Mouse (Mus musculus) testis, postnatal 10 days (tissue): ENCODE data around the gene Cdcp1.

Experiments
- DNase-seq: peaks from one replicate; pipeline ENCODE4 v3.0.0; 2021; ENCODE audit warnings: low spot score

Cdcp1 gene

GRCm38 (mm10) chr9:123150241-123151020 lies 65.4 kb downstream of the Cdcp1 start, which contains the start of gene Clec3b:
TSS of gene Clec3b (plus strand) at chr9:123150946.
- peak; percentile 61 for DNase-seq

DNA sequence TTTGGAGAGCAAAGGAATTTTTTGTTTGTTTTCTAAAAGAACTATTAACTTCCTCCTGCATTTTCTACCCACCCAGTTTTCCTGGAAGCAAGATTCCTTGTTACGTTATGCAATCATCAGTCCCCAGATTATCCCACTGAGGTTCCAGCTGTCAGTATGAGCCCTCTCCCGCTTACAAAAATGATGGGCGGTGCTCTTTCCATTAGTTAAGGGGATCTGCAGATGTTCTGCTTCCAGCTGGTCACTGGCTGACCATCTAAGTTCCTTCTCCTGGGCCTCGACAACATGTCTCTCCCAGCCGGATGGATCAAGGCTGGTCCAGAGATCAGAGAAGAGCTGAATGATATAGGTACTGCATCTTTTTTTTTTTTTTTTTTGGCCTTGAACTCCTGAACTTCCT lies 67.4 kb downstream of the Cdcp1 start:
- no peak for DNase-seq

DNA sequence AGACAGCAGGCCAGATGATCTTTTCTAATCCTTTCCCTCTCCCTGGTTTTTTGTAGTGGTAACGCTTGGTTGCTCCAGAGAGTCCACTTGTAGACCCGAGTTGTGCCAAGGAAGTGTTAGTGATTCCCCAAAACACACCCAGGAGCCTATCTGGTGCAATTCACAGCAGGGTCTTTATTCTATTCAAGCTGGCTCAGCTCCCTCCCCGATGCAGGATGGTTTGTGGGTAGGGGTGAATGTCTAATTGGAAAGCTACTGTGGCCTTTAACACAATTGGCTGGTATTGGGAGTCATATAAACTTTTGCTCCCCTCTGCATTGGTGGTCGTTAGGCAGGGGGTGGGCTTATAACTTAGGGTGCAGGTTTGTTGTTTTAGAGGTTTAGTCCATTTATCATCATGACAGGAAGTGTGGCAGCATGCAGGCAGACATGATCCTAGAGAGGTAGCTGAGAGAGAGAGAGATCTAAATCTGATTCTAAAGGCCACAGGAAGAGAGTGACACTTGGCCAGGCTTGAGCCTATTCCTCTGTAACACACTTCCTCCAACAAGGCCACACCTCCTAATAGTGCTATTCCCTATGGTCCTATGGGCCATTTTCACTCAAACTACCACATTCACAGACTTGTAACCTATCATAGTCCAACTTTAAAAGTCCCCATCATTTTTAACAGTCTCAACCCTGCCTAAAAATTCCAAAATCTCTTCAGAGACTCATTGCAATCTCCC lies 75.8 kb downstream of the Cdcp1 start:
- DNase-seq, result no peak

DNA sequence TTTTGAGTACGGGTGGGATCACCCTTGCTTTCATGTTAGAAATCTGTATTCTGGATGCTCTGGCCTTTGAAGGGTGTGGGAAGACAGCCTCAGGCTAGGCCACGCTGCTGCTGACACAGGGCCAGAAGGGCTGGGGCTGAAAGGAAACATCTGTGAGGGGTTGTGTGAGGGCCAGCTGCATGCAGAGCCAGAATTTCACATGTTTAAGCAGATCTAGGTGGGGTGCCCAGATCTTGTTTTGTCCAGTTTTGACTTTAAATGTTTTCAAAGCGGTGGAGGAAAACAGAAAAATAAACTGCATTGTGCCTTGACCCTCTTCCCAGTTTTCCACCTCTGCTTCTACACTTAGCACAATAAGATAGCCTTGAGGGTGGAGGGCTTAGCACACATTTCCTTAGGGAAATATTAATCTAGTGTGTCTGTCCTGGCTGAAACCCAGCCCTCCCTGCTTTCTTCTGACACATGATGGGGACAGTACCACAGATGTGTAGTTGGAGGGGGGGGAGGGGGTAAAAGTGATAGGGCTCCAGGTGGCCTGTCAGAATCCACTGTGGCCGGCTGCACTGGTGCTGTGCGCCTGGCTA lies 76.9 kb downstream of the Cdcp1 start:
- DNase-seq, result peak; percentile 74

DNA sequence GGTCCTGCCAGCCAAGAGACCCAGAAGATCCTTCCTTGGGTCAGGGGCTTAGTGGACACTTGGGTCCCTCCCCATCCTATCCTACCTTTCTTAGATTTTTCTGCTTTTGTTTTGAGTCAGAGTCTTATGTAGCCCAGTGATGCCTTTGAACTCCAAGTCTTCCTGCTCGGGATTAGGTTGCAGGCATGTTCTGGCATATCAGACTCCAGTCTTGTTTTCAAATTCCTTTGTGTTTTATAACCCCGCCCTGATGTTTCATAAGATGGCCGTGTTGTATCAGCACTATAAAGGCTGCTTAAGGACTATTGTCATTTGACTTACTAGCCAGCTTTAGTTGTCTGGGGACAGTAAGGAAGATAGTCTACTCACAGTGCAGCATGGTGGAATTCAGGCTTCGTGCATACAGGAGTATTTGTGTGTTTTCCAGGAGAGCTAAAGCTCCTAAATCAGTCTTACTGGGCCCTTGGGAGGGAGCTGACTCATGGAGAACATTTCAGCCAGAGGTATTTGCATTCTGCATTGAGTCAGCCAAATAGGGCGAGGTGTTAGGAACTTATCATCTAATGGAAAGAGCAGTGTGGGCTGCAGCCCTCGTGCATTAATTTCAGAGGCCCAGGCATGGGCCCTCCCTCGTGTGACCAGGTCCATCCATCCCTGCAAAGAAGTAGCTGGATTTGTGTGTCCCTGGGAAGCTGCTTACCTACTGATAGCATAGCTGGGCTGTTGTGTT lies 78.7 kb downstream of the Cdcp1 start:
- DNase-seq, result no peak

GRCm38 (mm10) chr9:123132994-123133393 lies 82.8 kb downstream of the Cdcp1 start:
- no peak for DNase-seq

DNA sequence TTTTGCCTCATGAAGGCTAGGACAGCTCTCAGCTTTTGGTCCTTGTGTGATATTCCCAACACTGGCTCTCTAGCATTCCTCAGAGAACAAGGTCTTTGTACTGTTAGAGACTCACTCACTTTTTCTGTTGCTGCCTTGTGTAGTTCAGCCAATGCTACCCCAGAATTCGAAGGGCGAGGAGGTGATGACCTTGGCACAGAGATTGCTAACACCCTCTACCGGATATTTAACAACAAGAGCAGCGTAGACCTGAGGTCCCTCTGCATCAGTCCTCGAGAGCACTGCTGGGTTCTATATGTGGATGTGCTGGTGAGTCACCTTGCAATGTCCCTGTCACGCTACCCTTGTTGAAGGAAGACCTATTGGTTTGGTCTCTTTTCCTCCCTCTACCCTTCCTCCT lies 88.2 kb downstream of the Cdcp1 start:
- no peak for DNase-seq

GRCm38 (mm10) chr9:123124413-123124981 lies 91.3 kb downstream of the Cdcp1 start:
- DNase-seq, result no peak

DNA sequence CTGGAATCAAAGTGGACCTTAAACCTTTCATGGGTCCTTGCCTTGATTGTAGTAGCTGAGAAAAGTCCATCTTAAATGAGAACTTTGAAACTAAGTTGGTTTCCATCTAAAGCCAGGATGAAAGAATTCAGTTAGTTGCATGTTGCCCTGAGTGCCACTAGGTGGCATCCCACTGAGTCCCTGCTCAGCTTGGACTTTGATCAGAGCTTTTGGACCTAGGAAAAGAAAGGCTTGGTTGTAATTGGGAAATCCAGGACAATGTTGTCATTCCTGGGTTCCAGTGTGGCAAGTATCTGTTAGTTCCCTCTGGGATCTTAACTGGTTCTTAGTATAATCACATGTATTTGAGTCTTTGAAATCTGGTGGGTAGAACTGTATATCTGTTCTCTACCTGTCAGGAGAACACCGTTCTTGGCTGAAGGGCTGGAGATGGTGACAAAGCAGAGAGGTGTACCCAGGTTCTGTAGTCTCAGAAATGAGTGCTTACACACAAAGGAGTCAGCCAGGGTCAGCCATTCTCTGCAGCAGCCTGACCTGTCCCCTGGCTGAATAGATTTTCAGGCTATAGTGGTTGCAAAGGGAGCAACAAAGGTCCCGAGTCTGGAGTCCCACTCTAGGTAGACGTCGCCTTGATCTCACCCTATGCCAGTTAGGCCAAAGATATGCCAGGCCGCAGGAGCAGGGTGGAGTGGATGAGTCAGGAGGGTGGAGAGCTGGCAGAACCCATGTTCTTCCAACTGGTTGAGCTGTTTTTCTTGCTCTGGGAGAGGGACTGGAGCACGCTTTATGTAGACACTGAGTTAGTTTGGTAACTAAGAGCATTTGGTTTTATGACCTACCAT lies 92.0 kb downstream of the Cdcp1 start:
- no peak for DNase-seq

DNA sequence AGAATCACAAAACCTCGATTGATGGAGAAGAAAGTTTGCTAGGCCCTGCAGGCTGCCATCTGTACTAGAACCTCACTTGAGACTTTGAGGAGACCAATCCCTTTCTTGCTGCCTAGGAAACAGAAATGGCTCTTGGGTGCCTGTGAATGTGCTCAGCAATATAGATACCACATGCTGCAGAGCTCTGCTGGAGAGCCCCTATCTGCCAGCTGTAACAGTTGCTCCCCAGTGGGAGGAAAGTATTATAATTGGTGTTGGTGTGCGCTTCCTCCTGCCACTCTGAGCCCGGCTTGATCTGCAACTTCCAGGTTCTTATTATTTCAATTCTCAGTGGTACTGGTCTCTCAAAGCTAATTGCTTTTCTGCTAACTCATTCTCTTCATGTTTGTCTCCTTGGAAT lies 92.8 kb downstream of the Cdcp1 start:
- DNase-seq, result no peak
